Mouse (Mus musculus) midbrain, embryonic 16.5 days (tissue): ENCODE data around the gene Gm49342. TPM values are rescaled to one million over a fixed set of nuclear protein-coding genes. Genes with fewer than 3 reads are reported as not detected.
"Not testable (repeated sequence)": the region's sequence is repeated elsewhere in the genome, so short reads cannot be mapped to it uniquely, and the experiment has no call there.

Experiments used
- ATAC-seq: fragments of 200-750 bp; cut with Nextera tagmentation; 2 replicates; pipeline ENCODE4 v1.8.0; 2017; ENCODE audit warnings: moderate TSS enrichment
- H3K27ac ChIP-seq: fragments of 300-500 bp; sonication (generic); 2 replicates; pipeline ENCODE4 v1.5.1; 2014; ENCODE audit warnings: mild to moderate bottlenecking, low read length, mixed read lengths
- H3K27me3 ChIP-seq: fragments of 300-500 bp; sonication (generic); 2 replicates; pipeline ENCODE4 v1.6.1; 2014; ENCODE audit warnings: low read depth, low read length, mixed read lengths; ENCODE audit not compliant: control insufficient read depth, insufficient read depth
- H3K36me3 ChIP-seq: fragments of 300-500 bp; sonication (generic); 2 replicates; pipeline ENCODE4 v1.6.1; 2014; ENCODE audit warnings: mild to moderate bottlenecking, low read length, moderate library complexity, mixed read lengths; ENCODE audit not compliant: control insufficient read depth, insufficient read depth
- H3K4me1 ChIP-seq: fragments of 300-500 bp; sonication (generic); 2 replicates; pipeline ENCODE4 v1.6.1; 2014; ENCODE audit warnings: mild to moderate bottlenecking, low read length, mixed read lengths; ENCODE audit not compliant: control insufficient read depth, insufficient read depth
- H3K4me2 ChIP-seq: fragments of 300-500 bp; sonication (generic); 2 replicates; pipeline ENCODE4 v1.6.1; 2014; ENCODE audit warnings: mild to moderate bottlenecking, low read length, mixed read lengths
- H3K4me3 ChIP-seq: fragments of 300-500 bp; sonication (generic); 2 replicates; pipeline ENCODE4 v1.5.1; 2014; ENCODE audit warnings: low read depth, mild to moderate bottlenecking, low read length, moderate library complexity, mixed read lengths
- H3K9ac ChIP-seq: fragments of 300-500 bp; sonication (generic); 2 replicates; pipeline ENCODE4 v1.6.1; 2014; ENCODE audit warnings: low read depth, low read length, mixed read lengths
- H3K9me3 ChIP-seq: fragments of 300-500 bp; sonication (generic); replicated peaks from 2 replicates; pipeline ENCODE4 v1.6.1; 2014; ENCODE audit warnings: mild to moderate bottlenecking, low read length, mixed read lengths; ENCODE audit not compliant: control insufficient read depth, poor library complexity, severe bottlenecking
- WGBS: fragments of 180-500 bp; shearing (Covaris S2); extraction: QIAGEN DNeasy Blood & Tissue Kit; methylation state at CpG from one replicate; pipeline ENCODE4 v1.1.7; 2014; 5-methylcytosine and 5-hydroxymethylcytosine counted together
- polyA plus RNA-seq: library from polyadenylated mRNA; unstranded; fragments of >200 nt; fragmentation: Nextera tagmentation; extraction: Ambion mirVana; gene quantifications from 2 replicates; pipeline ENCODE4 v1.2.1, GENCODE M21; 2015

The Gm49342 gene
- polyA plus RNA-seq, 1 experiment from 2014 or later = not detected

DNA sequence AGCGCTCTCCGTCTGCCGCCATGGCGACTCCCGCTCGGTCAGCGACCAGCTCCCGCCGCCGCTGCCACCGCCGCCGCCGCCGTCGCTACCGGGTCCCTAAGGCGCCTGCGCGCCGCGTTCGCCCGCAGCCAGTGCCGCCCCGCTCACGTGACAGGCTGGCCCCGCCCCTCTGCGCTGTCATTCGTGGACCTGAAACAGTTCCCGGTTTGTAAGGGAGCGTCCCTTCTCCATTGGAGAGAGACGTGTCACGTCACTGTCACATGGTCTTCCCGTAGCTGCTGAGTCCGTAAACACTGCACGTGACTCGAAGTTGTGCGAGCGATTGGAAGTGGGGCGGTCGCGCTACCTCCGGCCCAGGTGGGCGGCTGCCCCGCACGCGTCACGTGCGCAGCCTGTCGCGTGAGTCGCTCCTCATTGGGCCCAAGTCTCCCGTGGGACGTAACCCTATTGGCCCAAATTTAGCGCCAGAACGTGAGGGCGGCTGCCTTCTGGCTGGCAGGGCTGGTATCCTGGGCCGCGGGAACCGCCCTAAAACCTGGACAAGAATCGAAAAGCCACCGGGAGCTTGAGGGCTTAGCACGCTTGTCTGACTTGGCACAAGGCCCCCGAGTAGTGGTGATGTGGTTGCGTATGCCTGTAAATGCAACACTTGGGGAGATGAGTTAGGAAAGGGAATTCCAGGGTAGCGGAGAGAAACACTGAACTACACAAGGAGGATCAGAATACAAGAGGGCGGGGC lies 13.4 kb upstream of the Gm49342 start, which contains the start of the genes Pip4p1 and Pnp:
TSS of gene Pip4p1 (minus strand) at position 103 of the 739 bp plus-strand sequence.
TSS of gene Pnp (plus strand) at position 329 of the 739 bp plus-strand sequence.
- peak; percentile 99 for ATAC-seq
- Histone ChIP-seq H3K27ac (peak within 1 kb of the TSS; percentile 84), H3K4me1 (peaks cover 25% of the 10 kb centered on the region), H3K9ac (peak within 1 kb of the TSS; percentile 86), H3K9me3 (no peaks in the 10 kb centered on the region), H3K4me3 (peak within 1 kb of the TSS; percentile 62), H3K27me3 (no peaks in the 10 kb centered on the region), H3K36me3 (peaks cover 17% of the 10 kb centered on the region), H3K4me2 (peak within 1 kb of the TSS; percentile 79)
- under 1% methylated on average over 61 of the region's 68 CpGs for WGBS

DNA sequence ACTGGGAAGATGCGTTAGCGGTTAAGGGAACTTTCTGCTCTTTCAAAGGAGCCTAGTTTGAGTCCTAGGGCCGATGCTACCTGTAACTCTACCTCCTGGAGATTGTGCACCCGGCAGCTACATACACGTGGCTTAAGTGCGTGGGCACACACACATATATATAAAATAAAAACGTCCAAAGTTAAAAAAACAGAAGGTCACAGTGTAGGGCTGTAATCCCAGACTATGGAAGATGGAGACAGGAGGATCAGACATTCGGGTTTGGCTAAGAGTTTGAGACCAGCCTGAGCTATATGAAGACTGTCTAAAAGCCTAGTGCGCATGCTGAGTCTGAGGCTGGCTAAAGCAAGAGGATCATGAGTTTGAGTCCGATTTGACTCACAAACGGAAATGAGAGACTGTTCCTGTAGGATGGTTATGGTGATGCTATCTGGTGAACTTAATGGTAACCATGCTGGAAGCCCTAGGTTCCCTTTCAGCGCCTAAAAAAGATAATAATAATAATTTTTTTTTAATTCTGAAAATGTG lies 12.8 kb upstream of the Gm49342 start:
- Histone ChIP-seq H3K4me1 (peaks cover 19% of the 10 kb centered on the region), H3K27me3 (no peaks in the 10 kb centered on the region), H3K9ac (peak overlapping the region; percentile 69), H3K9me3 (no peaks in the 10 kb centered on the region), H3K27ac (peak overlapping the region; percentile 84), H3K36me3 (peaks cover 17% of the 10 kb centered on the region), H3K4me2 (peak overlapping the region; percentile 79), H3K4me3 (peak overlapping the region; percentile 62)
- ATAC-seq = no peak; the same call in 1 of the 2 replicates
- 11% methylated on average over 12 of the region's 12 CpGs for WGBS

DNA sequence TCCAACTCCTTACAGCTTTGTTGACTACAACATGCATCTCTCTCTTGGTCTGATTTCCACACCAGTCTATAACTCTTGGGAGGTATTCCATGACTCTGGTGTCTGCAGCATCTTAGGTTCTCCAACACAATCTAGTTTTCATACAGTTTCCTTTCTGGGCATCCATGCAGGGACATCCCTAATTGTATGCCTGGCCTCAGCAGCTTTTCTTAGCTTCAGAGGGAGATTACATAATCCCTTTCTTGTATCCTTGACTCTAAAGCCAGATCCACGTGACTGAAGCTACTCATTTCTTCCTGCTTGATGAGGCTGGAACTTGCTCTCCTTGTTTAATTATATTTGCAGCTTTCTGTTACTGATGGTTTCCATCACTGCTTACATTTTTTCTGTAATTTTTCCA lies 7.7 kb upstream of the Gm49342 start:
- Histone ChIP-seq H3K27me3 (no peaks in the 10 kb centered on the region), H3K9me3 (no peaks in the 10 kb centered on the region), H3K36me3 (no peaks in the 10 kb centered on the region), H3K4me2 (no peak overlapping the region), H3K4me1 (peaks cover 4% of the 10 kb centered on the region; the same call in 1 of the 2 replicates), H3K27ac (no peak overlapping the region), H3K9ac (no peak overlapping the region), H3K4me3 (no peak overlapping the region)
- 45% methylated on average over 1 of the region's 1 CpGs for WGBS
- no peak for ATAC-seq

DNA sequence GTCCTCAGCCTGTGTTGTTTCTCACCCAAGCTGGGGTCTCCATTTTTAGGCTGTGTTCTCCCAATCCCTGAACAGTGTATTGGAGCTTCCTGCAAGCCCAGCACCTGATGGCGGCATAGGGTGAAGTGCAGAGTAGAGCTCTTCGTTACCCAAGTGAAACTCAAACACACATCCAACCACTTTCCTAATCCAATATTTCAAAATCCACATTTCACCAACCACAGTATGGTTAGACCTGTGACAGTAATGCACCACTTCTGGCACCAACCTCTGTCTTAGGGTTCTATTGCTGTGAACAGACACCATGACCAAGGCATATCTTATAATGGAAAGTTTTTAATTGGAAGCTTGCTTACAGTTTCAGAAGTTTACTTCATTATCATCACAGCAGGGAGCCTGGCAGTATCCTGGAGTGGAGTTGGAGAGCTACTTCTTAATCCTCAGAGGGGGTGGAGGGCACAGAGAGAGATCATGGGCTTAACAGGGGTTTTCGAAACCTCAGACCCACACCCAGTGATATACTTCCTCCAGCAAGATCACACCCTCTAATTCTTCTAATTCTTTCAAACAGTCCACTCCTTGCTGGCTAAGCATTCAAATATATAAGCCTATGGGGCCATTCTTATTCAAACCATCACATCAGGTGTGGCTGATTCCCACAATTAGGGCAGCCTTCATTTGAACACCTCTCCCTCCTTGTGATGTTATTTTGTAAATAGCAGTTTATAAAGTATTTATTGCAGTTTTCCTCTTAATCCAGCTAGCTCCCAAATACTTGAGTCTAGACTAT lies 6.0 kb upstream of the Gm49342 start:
- Histone ChIP-seq H3K9me3 (no peaks in the 10 kb centered on the region), H3K27me3 (no peaks in the 10 kb centered on the region)
- 87% methylated on average over 3 of the region's 3 CpGs for WGBS

DNA sequence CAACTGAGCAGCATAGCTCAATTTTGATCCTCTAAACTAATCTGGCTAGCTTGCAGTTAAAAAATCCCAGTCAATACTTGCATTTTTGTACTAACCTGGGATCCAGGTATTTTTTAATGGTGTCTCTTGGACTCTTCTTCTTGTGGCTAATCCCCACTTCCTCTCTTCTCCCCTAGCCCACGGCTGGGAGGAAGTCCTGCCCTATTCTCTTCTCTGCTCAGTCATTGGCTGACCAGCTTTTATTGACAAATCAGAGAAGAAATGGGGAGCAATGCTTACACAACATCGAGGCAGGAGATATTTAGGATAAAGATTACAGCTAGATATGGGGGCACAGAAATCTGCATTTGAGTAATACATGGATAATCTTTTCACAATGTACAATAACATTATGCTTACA lies 5.4 kb upstream of the Gm49342 start:
- H3K27me3 ChIP-seq = no peaks in the 10 kb centered on the region
- no peak overlapping the region for H3K4me3 ChIP-seq
- H3K9me3 ChIP-seq = no peaks in the 10 kb centered on the region
- no peaks in the 10 kb centered on the region for H3K36me3 ChIP-seq
- no peaks in the 10 kb centered on the region for H3K4me1 ChIP-seq
- H3K9ac ChIP-seq = no peak overlapping the region
- H3K27ac ChIP-seq = no peak overlapping the region
- H3K4me2 ChIP-seq = no peak overlapping the region
- no peak for ATAC-seq
- 38% methylated on average over 2 of the region's 2 CpGs for WGBS

More for the DNA sequence above, 6.0 kb upstream of the Gm49342 start:
- ATAC-seq = no peak
- Histone ChIP-seq H3K36me3 (no peaks in the 10 kb centered on the region), H3K4me2 (no peak overlapping the region), H3K4me3 (no peak overlapping the region), H3K9ac (no peak overlapping the region), H3K4me1 (no peaks in the 10 kb centered on the region), H3K27ac (no peak overlapping the region)

DNA sequence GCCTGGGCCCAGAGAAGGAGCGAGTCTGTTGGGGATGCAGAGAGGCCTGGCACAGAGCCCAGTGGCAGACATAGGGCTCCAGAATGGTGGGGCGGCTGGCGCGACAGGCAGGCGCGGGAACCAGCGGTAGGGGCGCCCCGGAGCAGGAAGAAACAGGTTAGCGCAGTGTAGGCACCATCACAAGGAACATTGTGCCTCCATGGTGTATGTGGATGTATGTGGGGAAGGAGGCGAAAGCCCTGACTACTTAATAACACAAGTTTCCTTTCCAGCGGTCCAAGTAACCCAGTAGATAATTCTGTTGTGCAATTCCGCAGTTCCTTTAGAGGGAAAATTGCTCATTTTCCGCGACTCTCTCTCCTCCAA lies 334 bp downstream of the Gm49342 start:
- peak overlapping the region; percentile 75 for H3K4me2 ChIP-seq
- H3K4me1 ChIP-seq, H3K36me3 ChIP-seq, H3K9me3 ChIP-seq, H3K27me3 ChIP-seq: not testable (repeated sequence)
- under 1% methylated on average over 15 of the region's 15 CpGs for WGBS
- peak; percentile 97 for ATAC-seq
- H3K9ac ChIP-seq = peak overlapping the region; percentile 69
- peak overlapping the region; percentile 43 for H3K4me3 ChIP-seq
- peak overlapping the region; percentile 85 for H3K27ac ChIP-seq

DNA sequence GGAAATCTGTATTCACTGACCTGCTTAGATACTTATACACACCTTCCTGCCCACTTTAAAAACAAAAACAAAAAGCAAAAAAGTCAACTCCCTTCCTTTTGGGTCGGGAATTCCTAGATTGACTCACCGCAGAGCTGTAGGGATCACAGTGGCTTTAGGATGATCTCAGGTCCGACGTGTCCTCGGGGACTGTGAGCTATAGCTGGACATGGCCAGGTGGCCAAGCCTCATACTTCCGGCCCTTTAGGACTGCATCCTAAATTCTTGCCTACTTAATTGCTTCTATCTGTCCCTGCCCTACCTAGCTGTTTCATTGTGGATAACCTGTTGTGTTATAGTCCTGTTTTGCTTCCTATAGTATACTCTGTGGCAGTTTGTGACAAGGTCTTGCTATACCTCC lies 764 bp downstream of the Gm49342 start:
- H3K36me3 ChIP-seq, H3K27me3 ChIP-seq, H3K9me3 ChIP-seq, H3K4me1 ChIP-seq: not testable (repeated sequence)
- Histone ChIP-seq H3K4me3 (peak overlapping the region; percentile 43), H3K4me2 (peak overlapping the region; percentile 75), H3K9ac (peak overlapping the region; percentile 69), H3K27ac (peak overlapping the region; percentile 85)
- peak; percentile 23; the same call in 1 of the 2 replicates for ATAC-seq
- WGBS = 9% methylated on average over 6 of the region's 6 CpGs

DNA sequence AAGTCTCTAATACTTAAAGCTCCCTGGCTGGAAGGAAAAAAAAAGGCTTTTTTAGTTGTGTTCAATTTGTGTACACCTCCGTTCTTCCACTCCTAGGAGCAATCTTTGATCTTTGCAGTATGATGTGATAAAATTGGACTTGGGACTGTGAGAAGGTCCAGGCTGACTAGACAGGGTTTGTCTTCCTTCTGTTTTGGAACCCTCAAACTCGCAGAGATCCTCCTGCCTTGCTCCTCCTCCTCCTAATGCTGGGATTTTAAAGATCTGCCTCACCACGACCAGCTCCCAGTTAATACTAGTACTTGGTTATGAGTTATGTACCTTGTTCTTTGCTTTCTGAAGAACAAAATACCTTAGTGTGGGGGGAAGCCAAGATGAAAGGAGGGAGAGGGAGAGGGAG lies 1.2 kb downstream of the Gm49342 start:
- H3K27ac ChIP-seq, H3K9me3 ChIP-seq, H3K36me3 ChIP-seq, H3K27me3 ChIP-seq, ATAC-seq, H3K4me1 ChIP-seq: not testable (repeated sequence)
- Histone ChIP-seq H3K4me3 (peak overlapping the region; percentile 43), H3K4me2 (peak overlapping the region; percentile 75), H3K9ac (peak overlapping the region; percentile 69; the same call in 1 of the 2 replicates)
- WGBS = 24% methylated on average over 3 of the region's 3 CpGs
